Mouse (Mus musculus) left cerebral cortex, postnatal 25 days (tissue): Measurements from ENCODE around the gene Tenm4. TPM values are rescaled to one million over a fixed set of nuclear protein-coding genes. Genes with fewer than 3 reads are reported as not detected.

Source experiments
- DNase-seq, 2 experiments: peaks; one replicate each; pipeline ENCODE4 v3.0.0; 2022; ENCODE audit warnings: low spot score in 2 of 2, mixed read lengths in 1 of 2
- intact Hi-C: fragments of 180-260 bp; cut with DNase I; formaldehyde crosslinking; loops from one replicate; pipeline ENCODE4 v1.15.1; 2025
- total RNA-seq, 2 experiments: library from RNA; stranded (reverse); gene quantifications; 2 replicates each; pipeline ENCODE4 v1.2.3; 2021

Gene Tenm4
- total RNA-seq, 2 experiments from 2014 or later: 134 to 162 TPM

GRCm38 (mm10) chr7:96426954-96427353 lies 255.9 kb downstream of the Tenm4 start:
- no peak for DNase-seq
- intact Hi-C loops: no loop called here

- DNase-seq: no peak
- intact Hi-C loops: no loop called here
Observed at GRCm38 (mm10) chr7:96433307-96433706, 262.3 kb downstream of the Tenm4 start.

GRCm38 (mm10) chr7:96438392-96438791 lies 267.3 kb downstream of the Tenm4 start:
- intact Hi-C loops: no loop called here
- peak; percentile 27 to 89 for DNase-seq

- intact Hi-C loops: loop anchor here (2.0 kb wide), 1 partner anchor 37 kb away; no protein-coding TSS in a partner anchor
- peak in 1 of 2 experiments; percentile 72 for DNase-seq
Observed at GRCm38 (mm10) chr7:96440161-96440707, 269.2 kb downstream of the Tenm4 start.

GRCm38 (mm10) chr7:96445771-96446170 lies 274.7 kb downstream of the Tenm4 start:
- peak; percentile 39 to 76 for DNase-seq
- intact Hi-C loops: loop anchor here (5.0 kb wide), 1 partner anchor 38 kb away; no protein-coding TSS in a partner anchor

GRCm38 (mm10) chr7:96447806-96448397 lies 276.9 kb downstream of the Tenm4 start:
- intact Hi-C loops: loop anchor here (5.0 kb wide), 1 partner anchor 41 kb away; no protein-coding TSS in a partner anchor
- no peak for DNase-seq

GRCm38 (mm10) chr7:96455957-96456356 lies 284.9 kb downstream of the Tenm4 start:
- intact Hi-C loops: no loop called here
- DNase-seq: no peak

- no peak for DNase-seq
- intact Hi-C loops: no loop called here
Observed at GRCm38 (mm10) chr7:96456618-96457017, 285.6 kb downstream of the Tenm4 start.

GRCm38 (mm10) chr7:96457891-96458290 lies 286.8 kb downstream of the Tenm4 start:
- intact Hi-C loops: no loop called here
- peak in 1 of 2 experiments; percentile 69 for DNase-seq

GRCm38 (mm10) chr7:96458992-96459391 lies 287.9 kb downstream of the Tenm4 start:
- no peak for DNase-seq
- intact Hi-C loops: no loop called here

GRCm38 (mm10) chr7:96466761-96467160 lies 295.7 kb downstream of the Tenm4 start:
- intact Hi-C loops: no loop called here

GRCm38 (mm10) chr7:96470821-96471220 lies 299.8 kb downstream of the Tenm4 start:
- DNase-seq: no peak
- intact Hi-C loops: loop anchor here (10.0 kb wide), 1 partner anchor 256 kb away; no protein-coding TSS in a partner anchor

More at GRCm38 (mm10) chr7:96466761-96467160, 295.7 kb downstream of the Tenm4 start:
- no peak for DNase-seq

GRCm38 (mm10) chr7:96474560-96475089 lies 303.6 kb downstream of the Tenm4 start:
- peak; percentile 83 to 98 for DNase-seq
- intact Hi-C loops: loop anchor here (1.0 to 10.0 kb wide), 2 partner anchors 92 to 260 kb away; no protein-coding TSS in a partner anchor

- intact Hi-C loops: loop anchor here (2.0 to 10.0 kb wide), 2 partner anchors 36 to 262 kb away; no protein-coding TSS in a partner anchor
Observed at GRCm38 (mm10) chr7:96476987-96477613, 306.1 kb downstream of the Tenm4 start.

GRCm38 (mm10) chr7:96479139-96479538 lies 308.1 kb downstream of the Tenm4 start:
- DNase-seq: no peak
- intact Hi-C loops: loop anchor here (10.0 kb wide), 1 partner anchor 264 kb away; no protein-coding TSS in a partner anchor

More at GRCm38 (mm10) chr7:96476987-96477613, 306.1 kb downstream of the Tenm4 start:
- peak in 1 of 2 experiments; percentile 89 for DNase-seq

- DNase-seq: no peak
Observed at GRCm38 (mm10) chr7:96480351-96480983, 309.4 kb downstream of the Tenm4 start.

GRCm38 (mm10) chr7:96482953-96483352 lies 311.9 kb downstream of the Tenm4 start:
- intact Hi-C loops: no loop called here
- DNase-seq: no peak

More at GRCm38 (mm10) chr7:96480351-96480983, 309.4 kb downstream of the Tenm4 start:
- intact Hi-C loops: no loop called here

GRCm38 (mm10) chr7:96484006-96484581 lies 313.0 kb downstream of the Tenm4 start:
- intact Hi-C loops: no loop called here
- DNase-seq: no peak

- no peak for DNase-seq
- intact Hi-C loops: no loop called here
Observed at GRCm38 (mm10) chr7:96489348-96490076, 318.5 kb downstream of the Tenm4 start.
